Mouse (Mus musculus) heart, adult 2 months (tissue): Measurements from ENCODE around the gene Pacsin2. TPM values are rescaled to one million over a fixed set of nuclear protein-coding genes. Genes with fewer than 3 reads are reported as not detected.
"Not testable (repeated sequence)": the region's sequence is repeated elsewhere in the genome, so short reads cannot be mapped to it uniquely, and the experiment has no call there.

Source experiments
- DNase-seq, 2 experiments: peaks; one replicate each; pipeline ENCODE4 v3.0.0; 2021
- H3K27ac ChIP-seq: fragments of 200-600 bp; 2 replicates; pipeline ENCODE4 v1.8.1; 2022
- H3K27me3 ChIP-seq: fragments of 200-500 bp; 2 replicates; pipeline ENCODE4 v1.6.1; 2012; ENCODE audit warnings: mild to moderate bottlenecking, low read length, inconsistent platforms, mixed read lengths; ENCODE audit not compliant: control insufficient read depth, insufficient read depth
- H3K36me3 ChIP-seq: fragments of 200-500 bp; 2 replicates; pipeline ENCODE4 v1.6.1; 2012; ENCODE audit warnings: low read length, inconsistent platforms; ENCODE audit not compliant: control insufficient read depth, insufficient read depth
- H3K4me1 ChIP-seq: fragments of 200-500 bp; 2 replicates; pipeline ENCODE4 v1.6.1; 2011; ENCODE audit warnings: low read length; ENCODE audit not compliant: control insufficient read depth, insufficient read depth
- H3K4me3 ChIP-seq: fragments of 200-600 bp; 2 replicates; pipeline ENCODE4 v1.8.1; 2022
- H3K79me2 ChIP-seq: fragments of 200-500 bp; replicated peaks from 2 replicates; pipeline ENCODE4 v1.6.1; 2012; ENCODE audit warnings: mild to moderate bottlenecking, inconsistent platforms, low read length, moderate library complexity, mixed read lengths; ENCODE audit not compliant: control insufficient read depth, insufficient read depth
- H3K9ac ChIP-seq: fragments of 200-500 bp; 2 replicates; pipeline ENCODE4 v1.6.1; 2012; ENCODE audit warnings: low read depth, mild to moderate bottlenecking, control low read depth, inconsistent platforms, low read length, mixed read lengths
- CTCF ChIP-seq: fragments of 200-600 bp; IDR thresholded peaks from 2 replicates; pipeline ENCODE4 v1.8.1; 2022; ENCODE audit warnings: antibody characterized with exemption, mild to moderate bottlenecking, moderate library complexity
- EP300 ChIP-seq: fragments of 200-500 bp; IDR thresholded peaks from 2 replicates; pipeline ENCODE4 v1.6.1; 2011; ENCODE audit warnings: low read depth, low read length, control low read depth; ENCODE audit not compliant: insufficient read depth
- POLR2A ChIP-seq: fragments of 200-500 bp; IDR thresholded peaks from 2 replicates; pipeline ENCODE4 v1.6.1; 2011; ENCODE audit warnings: mild to moderate bottlenecking, low read depth, low read length, control low read depth; ENCODE audit not compliant: insufficient read depth
- WGBS: fragments of 180-500 bp; shearing (Covaris S2); methylation state at CpG from one replicate; pipeline ENCODE4 v1.1.7; 2018; 5-methylcytosine and 5-hydroxymethylcytosine counted together
- intact Hi-C: fragments of 180-260 bp; cut with DNase I; formaldehyde crosslinking; loops from one replicate; pipeline ENCODE4 v1.15.1; 2025
- polyA plus RNA-seq: library from polyadenylated mRNA; depleted of rRNA; stranded (reverse); fragments of >200 nt; gene quantifications from 2 replicates; pipeline ENCODE4 v1.2.3, GENCODE M21; 2012
- total RNA-seq, 2 experiments: library from RNA; stranded (reverse); gene quantifications; 2 replicates each; pipeline ENCODE4 v1.2.3; 2021

Gene Pacsin2
- total and polyA plus RNA-seq, 3 experiments, result 111 to 246 (median 200) TPM

GRCm38 (mm10) chr15:83411616-83412015, 52.8 kb downstream of the Pacsin2 start:
- TF ChIP-seq POLR2A (no peak), CTCF (0 out of 2 replicates have a peak, but pooled peaks have one; percentile 1), EP300 (no peak)
- H3K27me3 ChIP-seq, result no peaks in the 10 kb centered on the region
- H3K36me3 ChIP-seq, result peaks cover 8% of the 10 kb centered on the region; the same call in 1 of the 2 replicates
- peak overlapping the region; percentile 47; the same call in 1 of the 2 replicates for H3K27ac ChIP-seq
- no peak overlapping the region for H3K9ac ChIP-seq
- H3K4me1 ChIP-seq, result peaks cover 43% of the 10 kb centered on the region
- no peak overlapping the region for H3K4me3 ChIP-seq
- intact Hi-C loops, result loop anchor here (2.0 to 10.0 kb wide), 2 partner anchors 13 to 63 kb away; no protein-coding TSS in a partner anchor
- 43% methylated on average over 4 of the region's 4 CpGs for WGBS
- peaks cover 13% of the 10 kb centered on the region for H3K79me2 ChIP-seq
- DNase-seq, result no peak

GRCm38 (mm10) chr15:83410735-83411134, 53.7 kb downstream of the Pacsin2 start:
- H3K79me2 ChIP-seq, result peaks cover 14% of the 10 kb centered on the region
- no peak for DNase-seq
- H3K27ac ChIP-seq, result peak overlapping the region; percentile 51
- H3K36me3 ChIP-seq, result peaks cover 8% of the 10 kb centered on the region; the same call in 1 of the 2 replicates
- 74% methylated on average over 4 of the region's 4 CpGs for WGBS
- no peaks in the 10 kb centered on the region for H3K27me3 ChIP-seq
- intact Hi-C loops, result loop anchor here (10.0 kb wide), 1 partner anchor 64 kb away; no protein-coding TSS in a partner anchor
- H3K4me3 ChIP-seq, result no peak overlapping the region
- peaks cover 43% of the 10 kb centered on the region for H3K4me1 ChIP-seq
- TF ChIP-seq CTCF (no peak), POLR2A (no peak), EP300 (no peak)
- H3K9ac ChIP-seq, result no peak overlapping the region

GRCm38 (mm10) chr15:83410270-83410669, 54.1 kb downstream of the Pacsin2 start:
- H3K9ac ChIP-seq, result no peak overlapping the region
- TF ChIP-seq POLR2A, result no peak
- TF ChIP-seq EP300, result peak; percentile 49; the same call in 1 of the 2 replicates
- TF ChIP-seq CTCF, result no peak
- intact Hi-C loops, result loop anchor here (10.0 kb wide), 1 partner anchor 65 kb away; no protein-coding TSS in a partner anchor
- H3K79me2 ChIP-seq, result peaks cover 13% of the 10 kb centered on the region
- 15% methylated on average over 6 of the region's 6 CpGs for WGBS
- peaks cover 42% of the 10 kb centered on the region for H3K4me1 ChIP-seq
- H3K27me3 ChIP-seq, result no peaks in the 10 kb centered on the region
- peak overlapping the region; percentile 51 for H3K27ac ChIP-seq
- peaks cover 8% of the 10 kb centered on the region; the same call in 1 of the 2 replicates for H3K36me3 ChIP-seq
- no peak overlapping the region for H3K4me3 ChIP-seq
- peak in 1 of 2 experiments; percentile 50 for DNase-seq

- H3K4me1 ChIP-seq, result peaks cover 44% of the 10 kb centered on the region
- no peak overlapping the region for H3K4me3 ChIP-seq
- TF ChIP-seq CTCF (peak; percentile 67), EP300 (no peak), POLR2A (no peak)
- peak overlapping the region; percentile 6; the same call in 1 of the 2 replicates for H3K9ac ChIP-seq
- no peaks in the 10 kb centered on the region for H3K27me3 ChIP-seq
- DNase-seq, result peak in 1 of 2 experiments; percentile 47
- H3K36me3 ChIP-seq, result peaks cover 8% of the 10 kb centered on the region; the same call in 1 of the 2 replicates
- peak overlapping the region; percentile 26 for H3K27ac ChIP-seq
- peaks cover 12% of the 10 kb centered on the region for H3K79me2 ChIP-seq
- WGBS, result 54% methylated on average over 8 of the region's 8 CpGs
- intact Hi-C loops, result loop anchor here (5.0 kb wide), 1 partner anchor 108 kb away; no protein-coding TSS in a partner anchor
Measured at GRCm38 (mm10) chr15:83408692-83409442, 55.5 kb downstream of the Pacsin2 start.

- DNase-seq, result no peak
- Histone ChIP-seq H3K9ac (no peak overlapping the region), H3K36me3 (peaks cover 12% of the 10 kb centered on the region; the same call in 1 of the 2 replicates), H3K27me3 (no peaks in the 10 kb centered on the region), H3K79me2 (peaks cover 9% of the 10 kb centered on the region), H3K27ac (0 out of 2 replicates have a peak overlapping the region, but pooled peaks have one; percentile 6), H3K4me3 (no peak overlapping the region), H3K4me1 (peaks cover 42% of the 10 kb centered on the region)
- 56% methylated on average over 5 of the region's 5 CpGs for WGBS
- TF ChIP-seq POLR2A (no peak), EP300 (0 out of 2 replicates have a peak, but pooled peaks have one; percentile 16), CTCF (no peak)
- intact Hi-C loops, result loop anchor here (5.0 kb wide), 1 partner anchor 109 kb away; no protein-coding TSS in a partner anchor
Measured at GRCm38 (mm10) chr15:83408216-83408615, 56.2 kb downstream of the Pacsin2 start.

- intact Hi-C loops, result loop anchor here (5.0 kb wide), 1 partner anchor 110 kb away; no protein-coding TSS in a partner anchor
- WGBS, result 78% methylated on average over 5 of the region's 5 CpGs
- no peak overlapping the region for H3K27ac ChIP-seq
- H3K4me1 ChIP-seq, result peaks cover 37% of the 10 kb centered on the region
- no peak overlapping the region for H3K9ac ChIP-seq
- DNase-seq, result no peak
- no peak overlapping the region for H3K4me3 ChIP-seq
- TF ChIP-seq POLR2A (no peak), CTCF (no peak), EP300 (no peak)
- H3K79me2 ChIP-seq, result peaks cover 7% of the 10 kb centered on the region
- no peaks in the 10 kb centered on the region for H3K27me3 ChIP-seq
- peaks cover 11% of the 10 kb centered on the region; the same call in 1 of the 2 replicates for H3K36me3 ChIP-seq
Measured at GRCm38 (mm10) chr15:83407502-83407901, 56.9 kb downstream of the Pacsin2 start.

GRCm38 (mm10) chr15:83405866-83406265, 58.5 kb downstream of the Pacsin2 start:
- peaks cover 40% of the 10 kb centered on the region for H3K4me1 ChIP-seq

More at GRCm38 (mm10) chr15:83405866-83406265, 58.5 kb downstream of the Pacsin2 start:
- H3K27ac ChIP-seq, DNase-seq, H3K27me3 ChIP-seq, H3K36me3 ChIP-seq, H3K79me2 ChIP-seq, H3K9ac ChIP-seq, H3K4me3 ChIP-seq: not testable (repeated sequence)
- WGBS, result 91% methylated on average over 20 of the region's 40 CpGs
- intact Hi-C loops, result loop anchor here (5.0 kb wide), 1 partner anchor 111 kb away; no protein-coding TSS in a partner anchor
